Mouse (Mus musculus): ENCODE measurements around the gene Kcnk4.

GRCm38 (mm10) chr19:6904846-6905245, 29.5 kb downstream of the Kcnk4 start:
- no peak for TF ChIP-seq POLR2A (IDR thresholded peaks at IDR 0.05; ENCODE audit: low read depth, low read length)
- no peak for TF ChIP-seq CTCF (IDR thresholded peaks at IDR 0.05; ENCODE audit: borderline replicate concordance, insufficient read depth, low read length)

Data from embryonic fibroblast, embryonic 13.5 days (primary cell).